Mouse (Mus musculus) stomach, postnatal 0 days (tissue): ENCODE results near the gene Slc34a1.

Experiments
- CTCF ChIP-seq: IDR thresholded peaks from 2 replicates; pipeline ENCODE4 v1.5.1; 2016; ENCODE audit warnings: antibody characterized with exemption, low read depth, mild to moderate bottlenecking, moderate library complexity
- EP300 ChIP-seq: optimal IDR thresholded peaks from 2 replicates; pipeline ENCODE3; 2016; ENCODE audit warnings: antibody characterized with exemption

- no peak for TF ChIP-seq CTCF
- TF ChIP-seq EP300: no peak
These were observed 49.6 kb downstream of the Slc34a1 start for GRCm38 (mm10) chr13:55447543-55447943.
